Mouse (Mus musculus): ENCODE results near the gene Crybb3. TPM values are rescaled to one million over a fixed set of nuclear protein-coding genes. Genes with fewer than 3 reads are reported as not detected.

Crybb3 gene
- polyA plus RNA-seq (2012; rRNA removed) (4.3 and 4.6 TPM in 2 replicates), polyA plus RNA-seq (2014; fragmentation: Nextera tagmentation; extraction: Ambion mirVana) (0.67 and 0.72 TPM in 2 replicates)

DNA sequence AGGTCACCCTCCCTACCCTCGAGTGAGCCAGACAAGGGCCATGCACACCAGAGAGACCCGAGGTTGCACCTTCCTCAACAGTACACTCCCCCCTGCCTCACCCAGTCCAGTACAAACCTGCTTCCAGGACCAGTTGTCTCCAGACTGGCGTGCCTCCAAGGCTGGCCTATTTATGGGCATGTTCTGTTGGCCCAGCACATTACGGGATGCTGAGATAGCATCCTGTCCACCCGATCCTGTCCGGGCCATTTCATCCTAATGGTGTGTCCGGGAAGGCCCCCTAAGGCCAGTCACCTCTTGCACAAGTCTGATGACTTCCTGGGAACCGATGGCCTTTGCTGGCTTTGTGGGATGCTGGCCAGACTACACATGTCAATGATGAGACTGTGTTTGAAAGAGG lies at the start of gene Crybb3:
Gene Crybb3, minus strand, starts transcription at position 146 of the 400 bp plus-strand sequence.
- no peak within 1 kb of the TSS for H3K4me2 ChIP-seq (replicated peaks; ENCODE audit: low read depth, low read length, severe bottlenecking)
- WGBS = 74% methylated on average over 8 of the region's 8 CpGs
- no peaks in the 10 kb centered on the region for H3K9me3 ChIP-seq (ENCODE audit: control insufficient read depth, low read length)
- no peaks in the 10 kb centered on the region for H3K36me3 ChIP-seq (ENCODE audit: control insufficient read depth, insufficient read depth, low read length)
- ATAC-seq (ENCODE audit: low FRiP score, low read depth) (no peak), DNase-seq (ENCODE audit: low spot score) (no peak)
- no peak for TF ChIP-seq POLR2A (IDR thresholded peaks at IDR 0.05; ENCODE audit: borderline replicate concordance, extremely low read depth, insufficient read depth, insufficient read length)
- no peaks in the 10 kb centered on the region for H3K4me1 ChIP-seq (ENCODE audit: control insufficient read depth, insufficient read depth, low read length)
- H3K27ac ChIP-seq (replicated peaks; ENCODE audit: low read depth, low read length) = no peak within 1 kb of the TSS
- no peak within 1 kb of the TSS for H3K4me3 ChIP-seq (replicated peaks; ENCODE audit: low read length)
- no peaks in the 10 kb centered on the region for H3K27me3 ChIP-seq (ENCODE audit: control insufficient read depth, insufficient read depth, low read length)
- no peak within 1 kb of the TSS for H3K9ac ChIP-seq (ENCODE audit: low read depth, low read length, severe bottlenecking)

DNA sequence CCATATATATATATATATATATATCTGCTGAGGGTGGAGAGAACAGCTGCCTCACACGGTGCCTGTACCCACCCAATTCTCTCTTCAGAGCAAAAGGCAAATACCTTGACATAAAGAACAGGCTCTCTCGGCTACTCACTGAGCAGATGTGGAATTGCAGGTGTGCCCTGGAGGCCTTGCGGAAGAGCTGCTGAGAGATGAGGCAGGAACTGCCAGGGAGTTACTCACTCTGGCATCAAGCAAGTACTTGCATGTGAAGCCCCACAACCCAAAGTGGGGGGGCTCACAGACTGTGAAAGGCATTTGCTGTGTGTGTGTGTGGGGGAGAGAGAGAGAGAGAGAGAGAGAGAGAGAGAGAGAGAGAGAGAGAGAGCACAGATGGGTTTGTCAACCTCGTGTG lies 47.0 kb upstream of the Crybb3 start:
- H3K36me3 ChIP-seq (ENCODE audit: control insufficient read depth, insufficient read depth, low read length) = no peaks in the 10 kb centered on the region
- H3K9me3 ChIP-seq (ENCODE audit: control insufficient read depth, low read length) = no peaks in the 10 kb centered on the region
- no peaks in the 10 kb centered on the region for H3K27me3 ChIP-seq (ENCODE audit: control insufficient read depth, insufficient read depth, low read length)
- no peak for ATAC-seq (ENCODE audit: low FRiP score, low read depth)
- H3K9ac ChIP-seq (ENCODE audit: low read depth, low read length, severe bottlenecking) = no peak overlapping the region
- TF ChIP-seq POLR2A (IDR thresholded peaks at IDR 0.05; ENCODE audit: borderline replicate concordance, extremely low read depth, insufficient read depth, insufficient read length) = no peak
- no peak overlapping the region for H3K4me2 ChIP-seq (replicated peaks; ENCODE audit: low read depth, low read length, severe bottlenecking)
- no peak overlapping the region for H3K27ac ChIP-seq (replicated peaks; ENCODE audit: low read depth, low read length)
- H3K4me1 ChIP-seq (ENCODE audit: control insufficient read depth, insufficient read depth, low read length) = peaks cover 7% of the 10 kb centered on the region
- no peak for DNase-seq (ENCODE audit: low spot score)
- 39% methylated on average over 4 of the region's 4 CpGs for WGBS
- H3K4me3 ChIP-seq (replicated peaks; ENCODE audit: low read length) = no peak overlapping the region

DNA sequence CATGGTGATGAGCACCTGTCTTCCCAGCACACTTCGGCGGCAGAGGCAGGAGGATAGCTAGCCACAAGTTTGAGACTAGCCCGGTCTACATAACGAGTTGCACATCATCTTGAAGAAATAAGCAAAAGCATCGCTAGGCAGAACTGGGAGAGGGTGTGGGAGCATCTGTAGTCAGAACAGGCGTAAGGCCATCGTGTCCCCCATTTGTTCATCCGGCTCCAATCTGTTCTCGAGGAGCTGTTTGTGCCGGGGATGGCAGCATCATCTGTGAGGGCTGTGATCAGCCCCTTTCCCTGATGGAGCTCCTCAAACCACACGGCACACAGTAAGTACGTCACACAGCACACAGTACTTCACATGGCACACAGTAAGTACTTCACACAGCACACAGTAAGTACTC lies 45.1 kb upstream of the Crybb3 start:
- TF ChIP-seq POLR2A (IDR thresholded peaks at IDR 0.05; ENCODE audit: borderline replicate concordance, extremely low read depth, insufficient read depth, insufficient read length) = no peak
- ATAC-seq (ENCODE audit: low FRiP score, low read depth) = no peak
- Histone ChIP-seq H3K27me3 (ENCODE audit: control insufficient read depth, insufficient read depth, low read length) (no peaks in the 10 kb centered on the region), H3K4me3 (replicated peaks; ENCODE audit: low read length) (no peak overlapping the region), H3K4me2 (replicated peaks; ENCODE audit: low read depth, low read length, severe bottlenecking) (no peak overlapping the region), H3K9me3 (ENCODE audit: control insufficient read depth, low read length) (no peaks in the 10 kb centered on the region), H3K27ac (replicated peaks; ENCODE audit: low read depth, low read length) (no peak overlapping the region), H3K9ac (ENCODE audit: low read depth, low read length, severe bottlenecking) (no peak overlapping the region), H3K4me1 (ENCODE audit: control insufficient read depth, insufficient read depth, low read length) (peaks cover 15% of the 10 kb centered on the region), H3K36me3 (ENCODE audit: control insufficient read depth, insufficient read depth, low read length) (no peaks in the 10 kb centered on the region)
- DNase-seq (ENCODE audit: low spot score) = no peak
- WGBS = 93% methylated on average over 12 of the region's 12 CpGs

DNA sequence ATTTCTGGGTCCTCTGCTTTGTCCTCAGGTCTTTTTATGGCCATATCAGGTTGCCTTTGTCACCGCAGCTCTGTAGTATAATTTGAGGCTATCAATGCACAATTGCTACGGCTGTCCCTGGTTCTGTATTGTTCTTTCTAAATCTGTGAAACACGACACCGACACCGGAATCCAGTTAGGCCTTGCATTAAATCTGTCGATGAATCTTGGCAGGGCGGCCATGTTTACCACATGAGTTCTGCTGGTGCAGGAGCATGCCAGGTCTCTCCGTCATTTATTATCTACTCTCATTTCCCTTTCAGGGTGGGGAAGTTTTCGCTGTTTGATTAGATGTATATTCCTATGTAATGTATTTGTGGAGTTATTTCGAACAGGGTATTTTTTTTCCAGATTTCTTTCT lies 42.3 kb upstream of the Crybb3 start:
- Histone ChIP-seq H3K4me1 (ENCODE audit: control insufficient read depth, insufficient read depth, low read length) (peaks cover 39% of the 10 kb centered on the region), H3K4me3 (replicated peaks; ENCODE audit: low read length) (no peak overlapping the region), H3K27ac (replicated peaks; ENCODE audit: low read depth, low read length) (no peak overlapping the region; the same call in 1 of the 2 replicates), H3K4me2 (replicated peaks; ENCODE audit: low read depth, low read length, severe bottlenecking) (no peak overlapping the region), H3K9me3 (ENCODE audit: control insufficient read depth, low read length) (no peaks in the 10 kb centered on the region), H3K36me3 (ENCODE audit: control insufficient read depth, insufficient read depth, low read length) (no peaks in the 10 kb centered on the region), H3K27me3 (ENCODE audit: control insufficient read depth, insufficient read depth, low read length) (no peaks in the 10 kb centered on the region), H3K9ac (ENCODE audit: low read depth, low read length, severe bottlenecking) (no peak overlapping the region)
- ATAC-seq (ENCODE audit: low FRiP score, low read depth) (no peak), DNase-seq (ENCODE audit: low spot score) (no peak)
- no peak for TF ChIP-seq POLR2A (IDR thresholded peaks at IDR 0.05; ENCODE audit: borderline replicate concordance, extremely low read depth, insufficient read depth, insufficient read length)
- WGBS = 65% methylated on average over 10 of the region's 10 CpGs

DNA sequence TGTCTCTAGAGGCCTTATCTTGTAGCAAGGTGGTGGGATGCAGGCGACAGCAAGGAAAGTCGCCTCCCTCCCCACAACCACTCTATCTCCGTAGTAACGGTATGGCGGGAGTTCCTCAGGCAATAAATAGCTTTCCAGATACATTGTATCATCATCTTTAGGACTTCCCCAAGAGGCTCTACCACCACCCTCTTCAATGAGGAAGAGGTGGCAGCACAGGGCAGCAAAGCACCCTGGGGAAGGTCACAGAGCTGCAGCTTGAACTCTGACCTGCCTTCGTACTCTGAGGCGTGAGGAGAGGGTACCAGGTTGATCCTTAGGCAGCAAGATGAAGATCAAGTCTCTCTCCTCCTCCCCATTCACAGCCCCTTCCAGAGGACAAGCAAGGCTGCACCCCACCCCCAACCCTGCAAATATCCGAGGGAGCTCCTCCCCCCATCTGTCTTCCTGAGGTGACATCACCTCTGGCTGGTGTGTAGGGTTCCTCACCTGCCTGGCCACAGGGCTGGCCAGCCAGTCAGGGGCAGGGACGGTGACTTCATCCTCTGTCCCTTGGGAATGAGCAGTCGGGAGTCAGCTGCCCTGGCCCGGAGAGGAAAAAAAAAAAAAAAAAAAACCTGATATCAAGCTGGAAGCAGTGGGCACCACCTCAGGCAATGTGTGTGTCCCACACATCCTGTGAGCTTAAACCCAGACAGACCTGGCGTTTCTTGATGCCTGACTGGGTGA lies 41.1 kb upstream of the Crybb3 start:
- no peak overlapping the region for H3K9ac ChIP-seq (ENCODE audit: low read depth, low read length, severe bottlenecking)
- H3K4me1 ChIP-seq (ENCODE audit: control insufficient read depth, insufficient read depth, low read length) = peaks cover 43% of the 10 kb centered on the region
- H3K4me2 ChIP-seq (replicated peaks; ENCODE audit: low read depth, low read length, severe bottlenecking) = no peak overlapping the region
- WGBS = 36% methylated on average over 12 of the region's 12 CpGs
- no peak for ATAC-seq (ENCODE audit: low FRiP score, low read depth)
- H3K4me3 ChIP-seq (replicated peaks; ENCODE audit: low read length) = no peak overlapping the region
- no peaks in the 10 kb centered on the region for H3K36me3 ChIP-seq (ENCODE audit: control insufficient read depth, insufficient read depth, low read length)
- no peaks in the 10 kb centered on the region for H3K9me3 ChIP-seq (ENCODE audit: control insufficient read depth, low read length)
- H3K27me3 ChIP-seq (ENCODE audit: control insufficient read depth, insufficient read depth, low read length) = no peaks in the 10 kb centered on the region
- DNase-seq (ENCODE audit: low spot score) = no peak
- TF ChIP-seq POLR2A (IDR thresholded peaks at IDR 0.05; ENCODE audit: borderline replicate concordance, extremely low read depth, insufficient read depth, insufficient read length) = no peak
- no peak overlapping the region for H3K27ac ChIP-seq (replicated peaks; ENCODE audit: low read depth, low read length)
